Mouse (Mus musculus) liver, embryonic 14.5 days (tissue): ENCODE results near the gene Trappc2. TPM values are rescaled to one million over a fixed set of nuclear protein-coding genes. Genes with fewer than 3 reads are reported as not detected.
A peak's percentile ranks its signal among the peaks of the same experiment; 100 is the strongest.

ENCODE experiments used
- ATAC-seq: fragments of 200-750 bp; cut with Nextera tagmentation; 2 replicates; pipeline ENCODE4 v1.8.0; 2017; ENCODE audit warnings: moderate number of reproducible peaks, mild to moderate bottlenecking, moderate library complexity; ENCODE audit not compliant: insufficient read depth
- DNase-seq, 3 experiments: peaks; one replicate each; pipeline ENCODE4 v3.0.0-alpha.2; 2012 to 2013; ENCODE audit warnings: low read depth in 3 of 3, low spot score in 3 of 3
- H3K27ac ChIP-seq: fragments of 300-500 bp; sonication (generic); 2 replicates; pipeline ENCODE4 v1.5.1; 2014; ENCODE audit warnings: moderate library complexity, mild to moderate bottlenecking, control low read depth, inconsistent platforms
- H3K27me3 ChIP-seq: fragments of 300-500 bp; sonication (generic); 2 replicates; pipeline ENCODE4 v1.6.1; 2014; ENCODE audit warnings: mild to moderate bottlenecking, low read length, moderate library complexity; ENCODE audit not compliant: control insufficient read depth, insufficient read depth
- H3K36me3 ChIP-seq: fragments of 300-500 bp; sonication (generic); replicated peaks from 2 replicates; pipeline ENCODE4 v1.6.1; 2014; ENCODE audit warnings: low read depth; ENCODE audit not compliant: control insufficient read depth, insufficient read depth
- H3K4me1 ChIP-seq, 2 experiments: fragments of 200-500 bp in 1 of 2; fragments of 300-500 bp in 1 of 2; sonication (generic) in 1 of 2; replicated peaks; 2 replicates each; pipeline ENCODE4 v1.6.1; 2012 to 2014; ENCODE audit warnings: antibody characterized with exemption in 1 of 2, inconsistent platforms in 1 of 2, low read length in 1 of 2; ENCODE audit not compliant: control insufficient read depth in 2 of 2, insufficient read depth in 2 of 2
- H3K4me2 ChIP-seq: fragments of 300-500 bp; sonication (generic); 2 replicates; pipeline ENCODE4 v1.6.1; 2014; ENCODE audit warnings: low read depth, mild to moderate bottlenecking, control low read depth, moderate library complexity
- H3K4me3 ChIP-seq, 2 experiments: fragments of 200-500 bp in 1 of 2; fragments of 300-500 bp in 1 of 2; sonication (generic) in 1 of 2; 2 replicates each; pipeline ENCODE4 v1.5.1; 2012 to 2014; ENCODE audit warnings: low read depth in 2 of 2, low read length in 2 of 2, mild to moderate bottlenecking in 2 of 2, control low read depth in 1 of 2, inconsistent platforms in 1 of 2, moderate library complexity in 1 of 2; ENCODE audit not compliant: insufficient read depth in 1 of 2
- H3K9ac ChIP-seq: fragments of 300-500 bp; sonication (generic); replicated peaks from 2 replicates; pipeline ENCODE4 v1.6.1; 2014; ENCODE audit warnings: mild to moderate bottlenecking, control low read depth, moderate library complexity
- H3K9me3 ChIP-seq: fragments of 300-500 bp; sonication (generic); 2 replicates; pipeline ENCODE4 v1.6.1; 2016; ENCODE audit warnings: low read length, mixed read lengths; ENCODE audit not compliant: control insufficient read depth
- CTCF ChIP-seq: IDR thresholded peaks from 2 replicates; pipeline ENCODE4 v1.5.1; 2016; ENCODE audit warnings: antibody characterized with exemption, low read depth, control low read depth
- EP300 ChIP-seq: IDR thresholded peaks from 2 replicates; pipeline ENCODE4 v1.6.1; 2016; ENCODE audit warnings: antibody characterized with exemption, low read depth
- WGBS: fragments of 180-500 bp; shearing (Covaris S2); extraction: QIAGEN DNeasy Blood & Tissue Kit; methylation state at CpG from one replicate; pipeline ENCODE4 v1.1.7; 2014; ENCODE audit not compliant: insufficient replicate concordance; 5-methylcytosine and 5-hydroxymethylcytosine counted together
- polyA plus RNA-seq, 2 experiments: library from polyadenylated mRNA; depleted of rRNA in 1 of 2; stranded (reverse) in 1 of 2; unstranded in 1 of 2; fragments of >200 nt; fragmentation: Nextera tagmentation in 1 of 2; extraction: Ambion mirVana in 1 of 2; gene quantifications; 2 replicates each; pipeline versions ENCODE4 v1.2.1 to v1.2.3; 2012 to 2014

Gene Trappc2
- polyA plus RNA-seq (2012; rRNA removed) (2.4 and 4.3 TPM in 2 replicates), polyA plus RNA-seq (2014; fragmentation: Nextera tagmentation; extraction: Ambion mirVana) (10.4 and 11.5 TPM in 2 replicates)

DNA sequence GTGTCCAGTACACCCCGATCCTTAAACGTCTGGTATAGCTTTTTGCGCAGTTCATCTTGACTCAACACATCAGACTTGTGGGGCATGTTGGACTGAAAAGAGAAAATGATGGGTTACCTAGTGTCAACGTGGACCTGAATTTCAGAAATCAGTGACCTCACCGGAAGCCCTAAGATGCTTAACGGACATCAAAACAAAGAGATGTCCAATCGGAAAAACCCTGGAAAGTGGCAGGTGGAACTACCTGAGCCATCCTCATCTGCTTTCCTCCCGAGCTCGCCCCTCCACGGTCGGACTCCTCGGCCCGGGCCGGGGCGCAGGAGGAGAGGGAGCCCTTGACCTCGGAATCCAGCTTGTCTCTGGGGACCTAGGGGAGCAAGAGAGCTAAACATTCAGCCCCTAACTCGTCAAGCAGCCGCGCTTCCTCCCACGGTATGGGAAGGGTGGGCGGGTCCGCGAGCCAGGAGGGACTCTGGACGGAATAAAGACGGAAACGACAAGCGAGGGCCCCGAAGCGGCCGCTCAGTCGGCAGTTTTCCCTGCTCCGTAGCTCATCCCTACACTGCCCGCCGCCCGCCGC is at the start of gene Trappc2:
TSS of gene Trappc2 (plus strand) at position 539 of the 580 bp plus-strand sequence.
- Histone ChIP-seq H3K9me3 (no peaks in the 10 kb centered on the region), H3K4me1 (peaks cover 3 to 7% of the 10 kb centered on the region in 2 experiments), H3K4me3 (peak within 1 kb of the TSS; percentile 72 to 80), H3K36me3 (no peaks in the 10 kb centered on the region), H3K27me3 (no peaks in the 10 kb centered on the region), H3K4me2 (peak within 1 kb of the TSS; percentile 75), H3K27ac (no peak within 1 kb of the TSS; the same call in 1 of the 2 replicates), H3K9ac (peak within 1 kb of the TSS; percentile 78)
- 10% methylated on average over 31 of the region's 36 CpGs for WGBS
- no peak for DNase-seq
- TF ChIP-seq CTCF (no peak), EP300 (no peak)
- peak; percentile 71 for ATAC-seq

DNA sequence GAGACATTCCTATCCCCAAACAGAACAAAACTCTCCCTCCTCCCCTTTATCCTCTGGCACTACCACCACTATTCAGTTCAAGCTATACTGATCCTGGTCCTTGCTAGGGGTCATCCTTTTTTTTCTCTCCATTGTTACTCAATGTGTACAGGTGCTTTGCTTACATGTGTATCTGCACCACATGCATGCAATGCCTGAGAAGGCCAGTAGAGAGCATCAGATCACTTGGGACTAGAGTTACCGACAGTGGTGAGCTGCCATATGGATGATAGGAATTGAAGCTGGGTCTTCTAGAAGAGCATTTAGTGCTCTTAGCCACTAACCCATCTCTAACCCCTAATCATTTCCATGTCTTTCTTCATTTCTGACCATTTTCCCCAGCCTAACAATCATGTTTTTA is 46.6 kb upstream of the Trappc2 start:
- Histone ChIP-seq H3K4me2 (no peak overlapping the region), H3K9me3 (no peaks in the 10 kb centered on the region), H3K4me3 (no peak overlapping the region), H3K4me1 (no peaks in the 10 kb centered on the region), H3K36me3 (no peaks in the 10 kb centered on the region), H3K9ac (no peak overlapping the region), H3K27me3 (no peaks in the 10 kb centered on the region), H3K27ac (no peak overlapping the region)
- ATAC-seq: no peak
- TF ChIP-seq CTCF: peak; percentile 43
- no peak for TF ChIP-seq EP300
- DNase-seq: no peak
- WGBS: 46% methylated on average over 1 of the region's 1 CpGs

DNA sequence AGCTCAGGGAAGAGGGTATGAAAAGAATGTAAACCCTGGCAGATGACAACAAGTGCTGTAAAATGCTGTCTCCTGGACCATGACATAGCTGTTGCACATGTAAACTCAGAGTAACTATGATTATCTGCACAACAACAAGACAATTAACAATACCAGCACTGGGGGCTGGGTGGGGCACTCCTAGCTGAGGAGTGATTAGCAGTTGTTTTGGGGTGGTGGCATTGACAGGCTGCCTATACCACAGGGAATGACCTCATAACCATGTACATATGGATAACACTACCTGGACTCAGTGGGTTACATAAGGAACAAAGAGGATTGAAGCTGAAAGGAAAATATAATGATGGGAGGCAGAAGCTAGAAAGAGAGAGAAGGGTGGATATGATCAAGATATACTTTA is 32.5 kb upstream of the Trappc2 start:
- TF ChIP-seq EP300: no peak
- TF ChIP-seq CTCF: no peak
- Histone ChIP-seq H3K27me3 (no peaks in the 10 kb centered on the region), H3K9me3 (no peaks in the 10 kb centered on the region), H3K9ac (no peak overlapping the region), H3K27ac (no peak overlapping the region), H3K36me3 (no peaks in the 10 kb centered on the region), H3K4me1 (no peaks in the 10 kb centered on the region), H3K4me2 (no peak overlapping the region), H3K4me3 (no peak overlapping the region)
- ATAC-seq (peak; percentile 75), DNase-seq (no peak)

DNA sequence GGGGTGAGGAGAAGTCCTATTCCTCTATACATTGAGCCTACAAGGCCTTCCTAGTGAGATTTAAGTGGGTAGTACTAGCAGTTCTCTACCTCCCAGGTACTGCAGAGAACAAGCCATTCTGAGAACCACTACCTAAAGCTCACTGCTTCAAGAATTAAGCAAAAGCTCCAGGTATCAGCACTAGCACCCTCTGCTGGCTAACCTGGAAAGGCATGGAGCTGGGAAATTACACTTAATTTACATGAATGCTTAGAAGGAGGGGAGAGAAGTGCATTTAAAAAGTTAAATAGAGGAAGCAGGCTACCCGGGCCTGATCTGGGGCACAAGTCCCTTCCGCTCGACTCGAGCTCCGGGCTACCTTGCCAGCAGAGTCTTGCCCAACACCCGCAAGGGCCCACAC is 24.2 kb upstream of the Trappc2 start:
- H3K9me3 ChIP-seq: no peaks in the 10 kb centered on the region
- no peaks in the 10 kb centered on the region for H3K4me1 ChIP-seq
- no peak overlapping the region for H3K4me3 ChIP-seq
- no peak for ATAC-seq
- no peak overlapping the region for H3K27ac ChIP-seq
- no peak overlapping the region for H3K9ac ChIP-seq
- WGBS: 55% methylated on average over 5 of the region's 6 CpGs
- no peaks in the 10 kb centered on the region for H3K36me3 ChIP-seq
- DNase-seq: no peak
- peak; percentile 46 for TF ChIP-seq CTCF
- no peak for TF ChIP-seq EP300
- H3K4me2 ChIP-seq: no peak overlapping the region
- H3K27me3 ChIP-seq: no peaks in the 10 kb centered on the region

DNA sequence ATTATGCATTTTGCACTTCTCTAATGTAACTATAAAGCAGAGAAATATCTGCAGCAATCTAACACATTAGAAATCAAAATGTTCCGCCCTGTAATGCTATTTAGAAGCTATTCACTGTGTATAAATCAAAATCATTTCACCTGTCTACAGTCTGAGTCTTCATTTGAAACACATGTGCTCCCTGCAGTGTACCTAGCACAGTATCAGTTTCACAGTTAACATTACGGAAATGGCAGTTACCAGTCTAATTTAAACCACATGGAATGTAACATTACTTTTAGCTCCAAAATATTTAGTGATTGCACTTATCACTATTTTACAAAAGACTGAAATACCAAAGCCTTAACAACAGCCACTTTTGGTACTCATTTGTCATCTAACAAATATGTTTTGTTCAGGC is 5.6 kb upstream of the Trappc2 start:
- TF ChIP-seq EP300 (no peak), CTCF (no peak)
- Histone ChIP-seq H3K4me2 (no peak overlapping the region), H3K27ac (no peak overlapping the region), H3K27me3 (no peaks in the 10 kb centered on the region), H3K9ac (no peak overlapping the region), H3K9me3 (no peaks in the 10 kb centered on the region), H3K4me1 (peaks cover 0 to 4% of the 10 kb centered on the region in 2 experiments; a peak in 2 of 4 replicates), H3K36me3 (no peaks in the 10 kb centered on the region), H3K4me3 (no peak overlapping the region)
- DNase-seq (no peak), ATAC-seq (no peak)
- 72% methylated on average over 2 of the region's 2 CpGs for WGBS
